Mouse (Mus musculus) adrenal gland, adult (tissue): ENCODE measurements at regions not wholly inside any gene's neighbourhood (a gene's known extent, or its start where the extent isn't known, plus 50 kb on each side); places are given as distances from the start of the nearest gene placed in this dataset.
"Not testable (repeated sequence)": the region's sequence is repeated elsewhere in the genome, so short reads cannot be mapped to it uniquely, and the experiment has no call there.

Experiments
- DNase-seq, 2 experiments: peaks; one replicate each; pipeline ENCODE4 v3.0.0; 2022 to 2023; ENCODE audit warnings: low spot score in 1 of 2; ENCODE audit not compliant: inconsistent age in 2 of 2

DNA sequence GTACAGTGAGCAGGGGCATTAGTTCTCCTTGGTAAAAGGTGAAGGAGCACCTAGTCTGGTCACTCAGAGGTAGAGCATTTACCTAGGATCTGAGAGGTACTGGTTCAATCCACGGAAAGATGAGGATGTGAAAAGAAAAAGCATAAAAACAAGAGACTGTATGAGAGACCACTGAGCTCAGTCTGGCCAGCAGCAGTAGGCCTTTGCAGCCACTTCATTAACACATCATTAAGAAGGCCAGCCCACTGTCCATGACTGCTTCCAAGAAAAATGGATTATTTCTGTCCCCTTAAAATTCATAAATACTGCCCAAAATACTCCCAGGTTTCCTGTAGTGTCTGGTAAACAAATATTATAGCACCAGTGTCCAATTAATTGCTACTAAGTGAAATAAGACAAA, 499.3 kb upstream of the 4930578C19Rik start:
- DNase-seq, result no peak

- no peak for DNase-seq
Observed at GRCm38 (mm10) chrX:18942612-18943011, 481.4 kb upstream of the 4930578C19Rik start.

DNA sequence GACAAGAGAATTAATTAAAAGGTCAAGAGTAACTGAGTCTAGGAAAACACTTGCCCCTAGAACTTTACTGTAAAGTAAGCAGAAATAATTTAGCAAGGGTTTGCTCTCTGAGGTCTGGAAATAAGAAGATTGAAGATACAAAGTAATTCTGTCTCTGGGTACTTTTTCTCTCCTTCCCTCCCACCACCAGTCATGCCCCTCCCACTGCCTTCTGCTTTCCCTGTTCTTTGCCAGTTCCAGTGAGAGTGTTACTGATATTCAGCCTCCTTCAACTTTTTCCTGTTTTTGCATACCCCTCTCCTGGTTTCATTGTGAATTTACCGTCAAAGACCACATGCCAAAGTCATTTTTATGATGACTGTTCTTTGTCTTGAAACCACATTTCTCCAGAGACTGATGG, 472.1 kb upstream of the 4930578C19Rik start:
- DNase-seq, result no peak

DNA sequence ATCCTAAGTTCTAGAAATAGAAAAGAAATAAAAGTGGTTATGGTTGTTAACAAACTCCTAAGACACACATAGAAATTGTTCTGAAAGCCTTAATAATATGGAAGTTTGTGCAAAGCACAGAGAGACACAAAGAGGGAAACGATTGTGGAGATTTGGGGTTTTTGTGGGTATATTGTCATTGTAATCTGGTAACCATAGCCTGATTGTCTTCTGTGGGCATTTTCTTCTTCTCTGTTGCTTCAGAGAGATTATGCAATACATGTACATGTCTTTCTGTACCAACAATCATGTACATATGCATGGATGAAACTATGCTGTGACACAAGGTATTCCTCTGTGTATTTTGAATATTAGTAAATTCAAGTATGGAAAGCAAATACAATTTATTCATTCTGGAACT, 461.9 kb upstream of the 4930578C19Rik start:
- DNase-seq, result no peak

GRCm38 (mm10) chrX:18921366-18922092, 460.3 kb upstream of the 4930578C19Rik start:
- no peak for DNase-seq

GRCm38 (mm10) chrX:18882784-18883171, 421.6 kb upstream of the 4930578C19Rik start:
- no peak for DNase-seq

GRCm38 (mm10) chrX:18882088-18882783, 421.0 kb upstream of the 4930578C19Rik start:
- peak; percentile 50 to 81 for DNase-seq

GRCm38 (mm10) chrX:18875734-18876133, 414.5 kb upstream of the 4930578C19Rik start:
- DNase-seq, result no peak

DNA sequence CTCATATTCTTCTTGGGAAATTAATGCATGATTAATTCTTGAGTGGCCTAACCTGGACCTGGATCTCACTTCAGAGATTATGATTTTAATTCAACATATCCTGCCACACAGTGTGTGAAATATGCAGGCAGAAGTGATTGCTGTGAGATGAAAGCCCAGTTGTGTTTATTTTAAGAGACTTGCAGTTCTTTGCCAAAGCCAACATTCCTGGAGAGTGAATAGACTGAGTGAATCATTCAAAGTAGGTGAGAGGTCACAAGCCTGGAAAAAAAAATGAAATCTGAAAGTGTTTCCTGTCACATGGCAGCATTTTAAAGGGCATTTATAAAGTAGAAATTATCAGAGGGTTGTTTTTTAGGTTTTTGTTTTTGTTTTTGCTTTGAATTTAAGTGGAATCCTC, 412.9 kb upstream of the 4930578C19Rik start:
- DNase-seq, result peak in 1 of 2 experiments; percentile 86

DNA sequence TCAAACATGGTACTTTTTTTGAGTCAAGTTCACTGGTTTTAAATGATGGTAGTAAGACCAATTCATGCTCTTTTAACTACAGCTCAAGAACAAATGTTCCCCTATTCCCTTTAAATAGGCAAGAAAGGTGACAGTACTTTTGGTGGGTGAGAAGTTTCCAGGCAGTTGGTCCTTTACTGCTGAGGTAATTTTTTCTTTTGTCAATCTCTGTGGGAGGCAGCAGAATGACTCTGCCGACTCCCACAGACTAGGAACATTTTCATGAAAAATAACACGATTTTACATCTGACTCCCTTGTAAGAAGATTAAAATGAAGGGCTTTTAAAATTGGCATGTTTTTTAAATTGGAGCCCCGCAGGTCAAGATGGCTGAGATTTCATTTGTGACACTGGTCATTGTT, 377.5 kb upstream of the 4930578C19Rik start:
- no peak for DNase-seq

DNA sequence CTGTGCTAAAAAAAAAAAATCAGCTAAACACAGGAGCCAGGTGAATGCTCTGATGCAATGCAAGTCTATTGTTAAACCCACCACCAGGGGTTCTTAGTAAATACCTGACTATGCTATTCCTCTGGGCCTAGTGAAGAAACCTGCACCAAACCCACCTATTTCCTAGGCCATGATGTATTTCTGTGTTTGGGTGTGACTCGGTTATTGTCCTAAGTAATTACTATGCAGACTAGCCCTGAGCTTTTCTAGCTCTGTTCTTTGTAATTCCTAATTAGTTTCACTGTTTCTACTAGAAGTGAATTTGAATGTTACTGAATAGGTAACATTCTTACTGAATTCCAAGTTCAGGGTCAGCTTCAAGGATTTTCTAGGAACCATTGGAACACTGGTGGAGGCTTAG, 363.8 kb upstream of the 4930578C19Rik start:
- DNase-seq, result not testable (repeated sequence)

DNA sequence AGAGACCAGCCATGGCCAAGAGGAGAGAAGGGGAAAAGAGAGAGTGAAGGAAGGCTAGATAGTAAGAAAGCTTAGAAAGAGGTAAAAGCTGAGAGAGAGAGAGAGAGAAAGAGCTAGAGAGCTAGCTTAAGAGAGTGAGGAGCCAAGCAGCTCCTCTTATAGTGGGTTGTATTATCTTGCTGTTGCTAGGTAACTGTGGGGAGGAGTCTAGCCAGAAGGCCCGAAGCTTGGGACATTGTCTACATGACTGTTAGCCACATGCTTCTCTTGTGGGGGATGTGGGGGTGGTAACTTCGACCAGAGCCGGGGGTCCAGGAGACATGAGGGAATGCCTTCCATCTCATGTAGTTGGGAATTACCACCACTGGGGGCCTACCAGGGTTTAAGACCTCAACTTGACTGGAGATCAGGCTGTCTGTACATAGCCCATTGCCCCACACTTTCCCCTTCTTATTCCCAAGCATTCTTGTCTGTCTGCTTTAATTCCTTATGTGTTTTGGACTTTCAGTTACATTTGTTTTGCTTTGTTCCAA, 353.3 kb upstream of the 4930578C19Rik start:
- DNase-seq, result no peak
